Mouse (Mus musculus): Measurements from ENCODE around the gene Fam102b. TPM values are rescaled to one million over a fixed set of nuclear protein-coding genes. Genes with fewer than 3 reads are reported as not detected.

Fam102b gene
- polyA plus RNA-seq, 1 experiment, result 7.3 TPM

DNA sequence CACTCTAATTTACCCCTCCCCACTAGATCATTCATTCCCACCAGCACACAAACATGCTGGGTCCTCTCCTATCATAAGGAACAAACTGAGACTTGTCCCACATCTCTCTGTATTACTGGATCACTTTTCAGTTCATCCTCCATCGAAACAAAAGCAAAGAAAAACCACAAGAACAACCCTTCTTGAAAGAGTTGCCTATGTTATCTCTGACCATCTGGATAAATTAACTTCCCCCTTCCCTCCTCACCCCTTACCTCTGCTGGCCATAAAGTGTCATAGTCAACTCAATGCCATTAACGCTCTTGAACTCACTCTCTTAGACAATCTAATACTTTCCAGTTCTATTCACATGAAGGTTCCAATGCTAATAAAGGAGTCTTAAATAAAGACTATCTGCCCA, 32.9 kb downstream of the Fam102b start:
- Histone ChIP-seq H3K9ac (ENCODE audit: low read depth, poor library complexity, severe bottlenecking) (no peak overlapping the region), H3K27me3 (ENCODE audit: control insufficient read depth, insufficient read depth, low read length, poor library complexity, severe bottlenecking) (no peaks in the 10 kb centered on the region; the same call in 1 of the 2 replicates), H3K4me3 (ENCODE audit: low read depth, low read length) (no peak overlapping the region), H3K9me3 (replicated peaks; ENCODE audit: control insufficient read depth, insufficient read depth, low read length, poor library complexity, severe bottlenecking) (no peaks in the 10 kb centered on the region), H3K36me3 (ENCODE audit: control insufficient read depth, insufficient read depth, low read length, poor library complexity, severe bottlenecking) (no peaks in the 10 kb centered on the region), H3K27ac (ENCODE audit: insufficient read depth, low read length) (no peak overlapping the region), H3K4me1 (ENCODE audit: control insufficient read depth, insufficient read depth, low read length) (no peaks in the 10 kb centered on the region)
- TF ChIP-seq CTCF (IDR thresholded peaks at IDR 0.05; ENCODE audit: low read depth, low read length), result no peak
- no peak for TF ChIP-seq EP300 (IDR thresholded peaks at IDR 0.05; ENCODE audit: insufficient read depth, low read depth, low read length)
- TF ChIP-seq POLR2A (IDR thresholded peaks at IDR 0.05; ENCODE audit: insufficient read depth, low read length), result no peak

DNA sequence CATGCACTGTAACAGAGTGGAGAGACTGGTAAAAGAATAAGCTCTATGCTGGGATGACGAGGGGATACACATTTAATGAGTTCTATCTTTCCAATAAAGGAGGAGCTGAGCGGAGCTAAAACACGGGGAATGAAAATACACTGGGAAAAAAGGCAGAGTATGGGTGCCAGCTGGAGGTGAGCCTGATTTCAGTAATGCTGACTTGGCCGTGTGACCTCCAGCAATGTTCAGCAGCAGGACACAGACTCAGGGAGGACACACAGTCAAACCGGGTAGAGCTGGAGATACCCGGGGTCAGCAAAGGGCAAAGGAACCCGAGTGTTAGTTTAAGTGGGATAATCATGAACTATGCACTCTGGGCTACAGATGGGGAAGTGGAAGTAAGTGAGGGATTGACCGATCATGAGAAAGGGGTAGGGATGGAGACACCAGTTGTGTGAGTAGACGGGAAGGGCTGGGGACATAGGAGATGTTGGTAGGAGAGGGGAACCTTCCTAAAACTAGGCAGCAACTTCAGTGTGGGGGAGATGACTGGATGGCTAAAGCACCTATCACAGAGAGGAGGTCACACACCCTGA, 37.3 kb downstream of the Fam102b start:
- no peak for TF ChIP-seq POLR2A (IDR thresholded peaks at IDR 0.05; ENCODE audit: insufficient read depth, low read length)
- no peak for TF ChIP-seq EP300 (IDR thresholded peaks at IDR 0.05; ENCODE audit: insufficient read depth, low read depth, low read length)
- no peak for TF ChIP-seq CTCF (IDR thresholded peaks at IDR 0.05; ENCODE audit: low read depth, low read length)
- no peak overlapping the region for H3K9ac ChIP-seq (ENCODE audit: low read depth, poor library complexity, severe bottlenecking)
- H3K36me3 ChIP-seq (ENCODE audit: control insufficient read depth, insufficient read depth, low read length, poor library complexity, severe bottlenecking), result no peaks in the 10 kb centered on the region
- H3K27me3 ChIP-seq (ENCODE audit: control insufficient read depth, insufficient read depth, low read length, poor library complexity, severe bottlenecking), result no peaks in the 10 kb centered on the region
- no peak overlapping the region for H3K4me3 ChIP-seq (ENCODE audit: low read depth, low read length)
- H3K4me1 ChIP-seq (ENCODE audit: control insufficient read depth, insufficient read depth, low read length), result no peaks in the 10 kb centered on the region
- H3K9me3 ChIP-seq (replicated peaks; ENCODE audit: control insufficient read depth, insufficient read depth, low read length, poor library complexity, severe bottlenecking), result no peaks in the 10 kb centered on the region
- H3K27ac ChIP-seq (ENCODE audit: insufficient read depth, low read length), result no peak overlapping the region

- Histone ChIP-seq H3K9ac (ENCODE audit: low read depth, poor library complexity, severe bottlenecking) (no peak overlapping the region), H3K4me1 (ENCODE audit: control insufficient read depth, insufficient read depth, low read length) (no peaks in the 10 kb centered on the region), H3K27me3 (ENCODE audit: control insufficient read depth, insufficient read depth, low read length, poor library complexity, severe bottlenecking) (no peaks in the 10 kb centered on the region), H3K4me3 (ENCODE audit: low read depth, low read length) (no peak overlapping the region), H3K27ac (ENCODE audit: insufficient read depth, low read length) (no peak overlapping the region), H3K9me3 (replicated peaks; ENCODE audit: control insufficient read depth, insufficient read depth, low read length, poor library complexity, severe bottlenecking) (no peaks in the 10 kb centered on the region), H3K36me3 (ENCODE audit: control insufficient read depth, insufficient read depth, low read length, poor library complexity, severe bottlenecking) (no peaks in the 10 kb centered on the region)
- no peak for TF ChIP-seq CTCF (IDR thresholded peaks at IDR 0.05; ENCODE audit: low read depth, low read length)
- TF ChIP-seq EP300 (IDR thresholded peaks at IDR 0.05; ENCODE audit: insufficient read depth, low read depth, low read length), result no peak
Measured at GRCm38 (mm10) chr3:108987009-108987659, 40.3 kb downstream of the Fam102b start.

- Histone ChIP-seq H3K27me3 (ENCODE audit: control insufficient read depth, insufficient read depth, low read length, poor library complexity, severe bottlenecking) (no peaks in the 10 kb centered on the region), H3K36me3 (ENCODE audit: control insufficient read depth, insufficient read depth, low read length, poor library complexity, severe bottlenecking) (no peaks in the 10 kb centered on the region), H3K4me3 (ENCODE audit: low read depth, low read length) (no peak overlapping the region), H3K9me3 (replicated peaks; ENCODE audit: control insufficient read depth, insufficient read depth, low read length, poor library complexity, severe bottlenecking) (no peaks in the 10 kb centered on the region), H3K4me1 (ENCODE audit: control insufficient read depth, insufficient read depth, low read length) (no peaks in the 10 kb centered on the region), H3K27ac (ENCODE audit: insufficient read depth, low read length) (no peak overlapping the region), H3K9ac (ENCODE audit: low read depth, poor library complexity, severe bottlenecking) (no peak overlapping the region)
- no peak for TF ChIP-seq EP300 (IDR thresholded peaks at IDR 0.05; ENCODE audit: insufficient read depth, low read depth, low read length)
- TF ChIP-seq CTCF (IDR thresholded peaks at IDR 0.05; ENCODE audit: low read depth, low read length), result no peak
- no peak for TF ChIP-seq POLR2A (IDR thresholded peaks at IDR 0.05; ENCODE audit: insufficient read depth, low read length)
Measured at GRCm38 (mm10) chr3:108986534-108986933, 40.9 kb downstream of the Fam102b start.

DNA sequence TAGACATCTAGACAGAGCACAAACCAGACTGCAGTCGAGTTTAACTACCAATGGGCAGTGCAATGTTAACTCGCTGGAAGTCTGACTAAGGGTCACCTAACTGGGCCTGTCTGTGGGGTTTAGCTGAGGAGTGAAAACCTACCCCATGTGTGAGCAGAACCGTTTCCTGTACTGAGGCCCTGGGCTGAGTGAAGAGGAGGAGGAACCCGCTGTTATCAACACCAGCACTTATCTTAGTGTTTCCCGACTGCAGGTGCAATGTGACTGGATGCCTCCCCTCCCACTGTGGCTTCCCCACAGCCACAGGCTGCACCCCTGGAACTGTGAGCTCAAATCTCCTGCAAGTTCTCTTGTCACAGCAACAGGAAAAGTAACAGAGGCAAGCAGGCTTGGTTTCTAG, 43.4 kb downstream of the Fam102b start:
- Histone ChIP-seq H3K27me3 (ENCODE audit: control insufficient read depth, insufficient read depth, low read length, poor library complexity, severe bottlenecking) (no peaks in the 10 kb centered on the region), H3K4me1 (ENCODE audit: control insufficient read depth, insufficient read depth, low read length) (no peaks in the 10 kb centered on the region), H3K4me3 (ENCODE audit: low read depth, low read length) (no peak overlapping the region), H3K36me3 (ENCODE audit: control insufficient read depth, insufficient read depth, low read length, poor library complexity, severe bottlenecking) (no peaks in the 10 kb centered on the region), H3K9me3 (replicated peaks; ENCODE audit: control insufficient read depth, insufficient read depth, low read length, poor library complexity, severe bottlenecking) (no peaks in the 10 kb centered on the region), H3K27ac (ENCODE audit: insufficient read depth, low read length) (no peak overlapping the region), H3K9ac (ENCODE audit: low read depth, poor library complexity, severe bottlenecking) (no peak overlapping the region)
- TF ChIP-seq EP300 (IDR thresholded peaks at IDR 0.05; ENCODE audit: insufficient read depth, low read depth, low read length), result no peak
- no peak for TF ChIP-seq POLR2A (IDR thresholded peaks at IDR 0.05; ENCODE audit: insufficient read depth, low read length)
- TF ChIP-seq CTCF (IDR thresholded peaks at IDR 0.05; ENCODE audit: low read depth, low read length), result no peak

GRCm38 (mm10) chr3:108981946-108982345, 45.5 kb downstream of the Fam102b start:
- Histone ChIP-seq H3K9me3 (replicated peaks; ENCODE audit: control insufficient read depth, insufficient read depth, low read length, poor library complexity, severe bottlenecking) (no peaks in the 10 kb centered on the region; the same call in 1 of the 2 replicates), H3K27me3 (ENCODE audit: control insufficient read depth, insufficient read depth, low read length, poor library complexity, severe bottlenecking) (no peaks in the 10 kb centered on the region), H3K4me3 (ENCODE audit: low read depth, low read length) (no peak overlapping the region), H3K27ac (ENCODE audit: insufficient read depth, low read length) (no peak overlapping the region), H3K9ac (ENCODE audit: low read depth, poor library complexity, severe bottlenecking) (no peak overlapping the region), H3K4me1 (ENCODE audit: control insufficient read depth, insufficient read depth, low read length) (no peaks in the 10 kb centered on the region), H3K36me3 (ENCODE audit: control insufficient read depth, insufficient read depth, low read length, poor library complexity, severe bottlenecking) (no peaks in the 10 kb centered on the region)
- TF ChIP-seq POLR2A (IDR thresholded peaks at IDR 0.05; ENCODE audit: insufficient read depth, low read length) (no peak), CTCF (IDR thresholded peaks at IDR 0.05; ENCODE audit: low read depth, low read length) (no peak)

Data from ES-Bruce4 (cell line).